ENCODE assay signal across 9 mouse cellular contexts in the genomic region with DNA sequence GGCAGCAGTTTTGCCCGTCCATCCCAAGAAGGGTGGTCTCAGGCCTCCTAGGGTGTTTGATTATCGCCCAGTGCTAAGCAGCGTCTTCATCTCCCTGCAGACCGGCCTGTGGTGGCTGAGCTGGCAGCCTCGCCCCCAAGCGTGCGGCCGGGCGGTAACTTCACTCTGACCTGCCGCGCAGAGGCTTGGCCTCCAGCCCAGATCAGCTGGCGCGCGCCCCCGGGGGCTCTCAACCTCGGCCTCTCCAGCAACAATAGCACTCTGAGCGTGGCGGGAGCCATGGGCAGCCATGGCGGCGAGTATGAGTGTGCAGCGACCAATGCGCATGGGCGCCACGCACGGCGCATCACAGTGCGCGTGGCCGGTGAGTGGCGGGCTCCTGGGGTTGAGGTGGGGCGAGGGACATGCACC. TPM values are rescaled to one million over a fixed set of nuclear protein-coding genes. Genes with fewer than 3 reads are reported as not detected.
DNase-seq lines count a peak whose midpoint lies in the region; ATAC-seq and TF ChIP-seq lines count a peak whose summit lies in the region.
"Had no signal": no experiment of that assay in that cellular context is flagged by ENCODE, and none has a peak within 500 bp of the region (broad histone marks: within the 10 kb centered on the region; RNA-seq: fewer than 3 reads in every experiment).

No protein-coding gene starts in this region.

- peak; percentile 31 for DNase-seq in gastrocnemius, adult 2 months
- no peak for DNase-seq in gastrocnemius, postnatal 36 days
- peak; percentile 69 for DNase-seq in ZHBTc4 (ENCODE audit: low read depth, low spot score)
- DNase-seq in kidney, postnatal 10 days, result peak; percentile 74
- DNase-seq in B cell, adult 2 months, result no peak
- DNase-seq in thymus, postnatal 4 days, result no peak

- H3K27ac ChIP-seq in gastrocnemius, adult 2 months, result no peak overlapping the region
- no peak overlapping the region for H3K27ac ChIP-seq in heart, embryonic 11.5 days (ENCODE audit: low read depth, low read length)
- H3K27ac ChIP-seq in midbrain, embryonic 13.5 days, result no peak overlapping the region

- peaks cover 73% of the 10 kb centered on the region for H3K27me3 ChIP-seq in heart, embryonic 11.5 days (ENCODE audit: control insufficient read depth, insufficient read depth, low read length)
- H3K27me3 ChIP-seq in midbrain, embryonic 13.5 days, result peaks cover 84% of the 10 kb centered on the region

- no peak for TF ChIP-seq CTCF in gastrocnemius, adult 2 months (IDR thresholded peaks at IDR 0.05)

- H3K4me1 ChIP-seq in heart, embryonic 11.5 days (ENCODE audit: control insufficient read depth, insufficient read depth, low read length), result peaks cover 24% of the 10 kb centered on the region
- H3K4me1 ChIP-seq in midbrain, embryonic 13.5 days (replicated peaks), result peaks cover 38% of the 10 kb centered on the region

- peak overlapping the region; percentile 48 for H3K4me3 ChIP-seq in gastrocnemius, adult 2 months
- H3K4me3 ChIP-seq in heart, embryonic 11.5 days (ENCODE audit: low read depth, low read length), result peak overlapping the region; percentile 32
- peak overlapping the region; percentile 36 for H3K4me3 ChIP-seq in midbrain, embryonic 13.5 days (replicated peaks)

- intact Hi-C loops in gastrocnemius, adult 2 months (cut with DNase I), result no loop called here
- intact Hi-C loops in gastrocnemius, postnatal 36 days (cut with DNase I), result no loop called here

- WGBS in heart, embryonic 11.5 days (ENCODE audit: insufficient replicate concordance), result 2% methylated on average over 31 of the region's 31 CpGs
- 3% methylated on average over 31 of the region's 31 CpGs for WGBS in midbrain, embryonic 13.5 days

- peak overlapping the region; percentile 52 for H3K9ac ChIP-seq in heart, embryonic 11.5 days (ENCODE audit: low read depth, low read length)
- H3K9ac ChIP-seq in midbrain, embryonic 13.5 days (replicated peaks), result peak overlapping the region; percentile 47

- no peak; the same call in 1 of the 2 replicates for ATAC-seq in heart, embryonic 11.5 days (replicated peaks; ENCODE audit: insufficient number of reproducible peaks, low FRiP score, low TSS enrichment)
- peak; percentile 64 for ATAC-seq in midbrain, embryonic 13.5 days

- H3K4me2 ChIP-seq in heart, embryonic 11.5 days, result peak overlapping the region; percentile 59
- peak overlapping the region; percentile 51 for H3K4me2 ChIP-seq in midbrain, embryonic 13.5 days (replicated peaks)

- H3K36me3 ChIP-seq in heart, embryonic 11.5 days (ENCODE audit: control insufficient read depth, insufficient read depth, low read length), result no peaks in the 10 kb centered on the region
- no peaks in the 10 kb centered on the region for H3K36me3 ChIP-seq in midbrain, embryonic 13.5 days

- H3K9me3 ChIP-seq in heart, embryonic 11.5 days (replicated peaks; ENCODE audit: control insufficient read depth, low read length), result no peaks in the 10 kb centered on the region
- H3K9me3 ChIP-seq in midbrain, embryonic 13.5 days, result no peaks in the 10 kb centered on the region

RNA-seq across cellular contexts. Expression of a gene that starts 5.6 kb away (rescaled TPM):
- total RNA-seq in gastrocnemius, adult 2 months (2021), result not detected
- not detected for total RNA-seq in gastrocnemius, postnatal 36 days (2021)
- not detected in 2 replicates for polyA plus RNA-seq in heart, embryonic 11.5 days (2014; fragmentation: Nextera tagmentation; extraction: Ambion mirVana)
- 0.32 and 0.34 TPM in 2 replicates for polyA plus RNA-seq in midbrain, embryonic 13.5 days (2015; fragmentation: Nextera tagmentation; extraction: Ambion mirVana)

RNA-seq across cellular contexts. Expression of a gene that starts 8.3 kb away (rescaled TPM):
- total RNA-seq in gastrocnemius, adult 2 months (2021), result 1 to 10 TPM; 1.2 to 2.2 TPM
- 1 to 10 TPM; 1.2 to 1.7 TPM for total RNA-seq in gastrocnemius, postnatal 36 days (2021)
- 18.9 and 25.4 TPM in 2 replicates for polyA plus RNA-seq in heart, embryonic 11.5 days (2014; fragmentation: Nextera tagmentation; extraction: Ambion mirVana)
- 0.23 TPM in 2 replicates for polyA plus RNA-seq in midbrain, embryonic 13.5 days (2015; fragmentation: Nextera tagmentation; extraction: Ambion mirVana)

RNA-seq across cellular contexts. Expression of a gene that starts 21.7 kb away (rescaled TPM):
- 1 to 10 TPM; 1.7 to 1.9 TPM for total RNA-seq in gastrocnemius, adult 2 months (2021)
- total RNA-seq in gastrocnemius, postnatal 36 days (2021), result 1 to 10 TPM; 1.9 to 2.1 TPM
- 8.1 and 8.5 TPM in 2 replicates for polyA plus RNA-seq in heart, embryonic 11.5 days (2014; fragmentation: Nextera tagmentation; extraction: Ambion mirVana)
- polyA plus RNA-seq in midbrain, embryonic 13.5 days (2015; fragmentation: Nextera tagmentation; extraction: Ambion mirVana), result 2.9 and 3.9 TPM in 2 replicates

RNA-seq across cellular contexts. Expression of a gene that starts 29.4 kb away (rescaled TPM):
- not detected for total RNA-seq in gastrocnemius, adult 2 months (2021)
- not detected for total RNA-seq in gastrocnemius, postnatal 36 days (2021)
- polyA plus RNA-seq in heart, embryonic 11.5 days (2014; fragmentation: Nextera tagmentation; extraction: Ambion mirVana), result 0.28 and 1.8 TPM in 2 replicates
- 1.8 and 2.0 TPM in 2 replicates for polyA plus RNA-seq in midbrain, embryonic 13.5 days (2015; fragmentation: Nextera tagmentation; extraction: Ambion mirVana)
- polyA plus RNA-seq: frontal cortex, adult 2 months had no signal

RNA-seq across cellular contexts. Expression of a gene that starts 34.9 kb away (rescaled TPM):
- total RNA-seq in gastrocnemius, adult 2 months (2021), result 10 to 100 TPM; 51.8 to 70.0 TPM
- 10 to 100 TPM; 58.5 to 58.7 TPM for total RNA-seq in gastrocnemius, postnatal 36 days (2021)
- 140 and 147 TPM in 2 replicates for polyA plus RNA-seq in heart, embryonic 11.5 days (2014; fragmentation: Nextera tagmentation; extraction: Ambion mirVana)
- 98.1 and 102 TPM in 2 replicates for polyA plus RNA-seq in midbrain, embryonic 13.5 days (2015; fragmentation: Nextera tagmentation; extraction: Ambion mirVana)

Comparison
In these comparisons a context has a peak if more than half of its experiments do, and no peak if none do; other contexts are left out.
1. DNase-seq: peak in gastrocnemius, adult 2 months (single experiment), ZHBTc4 (single experiment) and kidney, postnatal 10 days (single experiment); none in gastrocnemius, postnatal 36 days (0 of 2), B cell, adult 2 months (0 of 2) and thymus, postnatal 4 days (single experiment).
2. Peak in every context shown above with its lines, with median percentiles within 50 percentile points of each other: H3K4me3 ChIP-seq.